Mouse (Mus musculus): ENCODE measurements around the gene Mrpl37. TPM values are rescaled to one million over a fixed set of nuclear protein-coding genes. Genes with fewer than 3 reads are reported as not detected.

The Mrpl37 gene
- polyA plus RNA-seq, 1 experiment from 2014 or later, result 110 TPM

DNA sequence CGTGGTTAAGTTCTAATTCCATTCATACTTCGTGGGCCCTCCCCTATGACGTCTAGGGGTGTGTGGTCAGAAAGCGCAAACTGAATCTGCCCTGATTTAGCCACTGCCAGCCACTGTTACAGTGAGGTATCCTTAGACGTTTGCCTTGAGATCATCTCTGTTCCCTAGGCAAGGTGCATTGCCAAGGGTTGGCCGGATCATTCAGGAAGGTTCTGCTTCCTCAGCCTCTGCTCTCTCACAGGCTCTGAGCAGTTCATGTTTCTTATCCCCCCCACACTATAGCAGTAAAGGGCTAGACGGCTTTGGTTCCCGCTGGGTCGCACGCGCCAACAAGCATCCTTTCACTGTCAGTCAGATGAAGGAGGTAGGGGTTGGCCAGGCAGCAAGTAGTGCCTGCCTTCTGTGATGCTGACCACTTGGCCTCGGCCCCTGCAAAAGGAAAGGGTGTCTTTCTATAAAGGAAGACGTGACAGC lies 54.6 kb downstream of the Mrpl37 start:
- no peak for ATAC-seq (ENCODE audit: insufficient number of reproducible peaks, insufficient read depth, low FRiP score, low read depth)
- peaks cover 8% of the 10 kb centered on the region; the same call in 1 of the 2 replicates for H3K36me3 ChIP-seq (ENCODE audit: control insufficient read depth, insufficient read depth, low read length)
- no peak overlapping the region for H3K4me3 ChIP-seq (ENCODE audit: low read depth, low read length)
- H3K9me3 ChIP-seq (ENCODE audit: control insufficient read depth, low read depth, low read length), result no peaks in the 10 kb centered on the region
- no peak overlapping the region for H3K4me2 ChIP-seq (replicated peaks; ENCODE audit: low read depth, low read length)
- H3K27me3 ChIP-seq (ENCODE audit: control insufficient read depth, insufficient read depth, low read length), result no peaks in the 10 kb centered on the region
- no peak overlapping the region for H3K27ac ChIP-seq (ENCODE audit: low read length)
- WGBS, result 73% methylated on average over 13 of the region's 13 CpGs
- H3K4me1 ChIP-seq (ENCODE audit: control insufficient read depth, insufficient read depth, low read length), result peaks cover 16% of the 10 kb centered on the region
- no peak overlapping the region for H3K9ac ChIP-seq (replicated peaks; ENCODE audit: low read depth, low read length)

DNA sequence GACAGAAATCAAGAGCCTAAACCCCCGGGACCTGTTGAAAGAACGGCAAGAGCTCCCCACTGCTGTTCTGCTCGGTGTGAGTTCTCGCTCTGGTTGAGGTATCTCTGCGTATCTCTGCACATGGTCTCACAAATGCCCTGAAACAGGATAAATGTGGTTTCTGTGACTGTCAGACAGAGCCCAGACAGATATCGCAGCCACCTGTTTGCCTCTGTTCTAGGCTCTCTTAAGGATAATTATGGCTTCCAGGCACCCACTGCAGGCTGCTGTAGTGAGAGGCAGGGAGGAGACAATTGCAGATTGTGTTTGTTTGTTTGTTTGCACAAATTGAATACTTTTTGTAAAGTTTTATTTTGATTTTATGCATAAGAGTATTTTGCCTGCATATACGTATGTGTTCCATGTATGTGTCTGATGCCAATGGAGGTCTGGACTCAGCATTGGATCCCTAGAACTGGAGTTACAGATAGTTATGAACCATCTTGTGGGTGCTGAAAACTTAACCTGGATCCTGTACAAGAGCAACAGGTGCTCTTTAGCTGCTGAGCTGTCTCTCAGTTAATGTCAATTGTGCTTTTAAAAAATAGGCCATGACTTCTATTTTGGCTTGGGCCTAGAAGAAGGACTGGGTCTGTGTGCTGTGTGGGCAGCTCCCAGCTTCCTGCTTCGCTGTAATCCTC lies 55.2 kb downstream of the Mrpl37 start:
- Histone ChIP-seq H3K4me1 (ENCODE audit: control insufficient read depth, insufficient read depth, low read length) (peaks cover 10% of the 10 kb centered on the region), H3K27ac (ENCODE audit: low read length) (no peak overlapping the region), H3K27me3 (ENCODE audit: control insufficient read depth, insufficient read depth, low read length) (no peaks in the 10 kb centered on the region), H3K9me3 (ENCODE audit: control insufficient read depth, low read depth, low read length) (no peaks in the 10 kb centered on the region), H3K4me2 (replicated peaks; ENCODE audit: low read depth, low read length) (no peak overlapping the region), H3K9ac (replicated peaks; ENCODE audit: low read depth, low read length) (no peak overlapping the region), H3K4me3 (ENCODE audit: low read depth, low read length) (no peak overlapping the region), H3K36me3 (ENCODE audit: control insufficient read depth, insufficient read depth, low read length) (peaks cover 8% of the 10 kb centered on the region; the same call in 1 of the 2 replicates)
- WGBS, result 78% methylated on average over 8 of the region's 8 CpGs
- no peak for ATAC-seq (ENCODE audit: insufficient number of reproducible peaks, insufficient read depth, low FRiP score, low read depth)

DNA sequence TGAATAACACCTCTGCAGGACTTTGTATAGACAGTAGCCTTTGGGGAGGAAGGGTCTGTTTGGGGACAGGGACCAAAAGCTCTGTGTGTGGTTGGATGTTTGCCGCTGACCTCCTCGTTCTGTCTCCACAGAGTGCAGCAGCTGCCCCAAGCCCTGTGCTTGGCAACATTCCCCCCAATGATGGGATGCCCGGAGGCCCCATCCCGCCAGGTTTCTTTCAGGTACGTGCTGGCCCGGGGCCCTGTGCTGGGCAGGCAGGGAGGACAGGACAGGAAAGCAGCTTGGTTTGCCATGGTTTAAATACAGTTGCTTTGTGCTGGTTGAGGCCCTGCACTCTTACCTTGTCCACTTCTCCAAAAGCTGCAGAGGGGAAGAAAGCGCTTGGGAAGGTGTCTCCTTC lies 57.1 kb downstream of the Mrpl37 start:
- Histone ChIP-seq H3K4me3 (ENCODE audit: low read depth, low read length) (no peak overlapping the region), H3K36me3 (ENCODE audit: control insufficient read depth, insufficient read depth, low read length) (peaks cover 8% of the 10 kb centered on the region; the same call in 1 of the 2 replicates)

DNA sequence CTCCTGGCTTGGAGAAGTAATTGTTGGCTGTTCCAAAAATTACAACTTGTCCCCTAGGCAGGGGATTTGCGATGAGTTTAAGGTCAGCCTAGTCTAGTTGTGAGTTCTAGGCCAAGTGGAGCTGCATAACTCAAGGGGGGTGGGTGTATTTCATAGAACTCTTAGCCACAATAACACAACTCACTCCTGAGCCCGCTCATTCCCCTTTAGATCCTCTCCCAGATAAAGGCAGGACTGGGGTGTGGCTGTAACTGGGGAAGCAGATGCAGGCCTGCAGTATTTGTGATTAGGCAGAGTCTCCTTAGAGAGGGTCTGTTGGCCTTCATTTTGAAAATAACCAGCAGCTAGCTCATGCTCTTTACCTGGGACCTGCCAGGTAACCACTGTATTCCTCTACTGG lies 58.5 kb downstream of the Mrpl37 start:
- H3K9me3 ChIP-seq (ENCODE audit: control insufficient read depth, low read depth, low read length), result no peaks in the 10 kb centered on the region
- no peak overlapping the region for H3K27ac ChIP-seq (ENCODE audit: low read length)
- 0 out of 2 replicates have a peak, but pooled peaks cover 6% of the 10 kb centered on the region for H3K4me1 ChIP-seq (ENCODE audit: control insufficient read depth, insufficient read depth, low read length)
- no peaks in the 10 kb centered on the region for H3K27me3 ChIP-seq (ENCODE audit: control insufficient read depth, insufficient read depth, low read length)
- ATAC-seq (ENCODE audit: insufficient number of reproducible peaks, insufficient read depth, low FRiP score, low read depth), result no peak
- H3K4me2 ChIP-seq (replicated peaks; ENCODE audit: low read depth, low read length), result no peak overlapping the region
- peaks cover 8% of the 10 kb centered on the region; the same call in 1 of the 2 replicates for H3K36me3 ChIP-seq (ENCODE audit: control insufficient read depth, insufficient read depth, low read length)
- 69% methylated on average over 2 of the region's 2 CpGs for WGBS
- H3K4me3 ChIP-seq (ENCODE audit: low read depth, low read length), result no peak overlapping the region
- H3K9ac ChIP-seq (replicated peaks; ENCODE audit: low read depth, low read length), result no peak overlapping the region

More for the DNA sequence above, 57.1 kb downstream of the Mrpl37 start:
- Histone ChIP-seq H3K4me2 (replicated peaks; ENCODE audit: low read depth, low read length) (no peak overlapping the region), H3K4me1 (ENCODE audit: control insufficient read depth, insufficient read depth, low read length) (0 out of 2 replicates have a peak, but pooled peaks cover 3% of the 10 kb centered on the region), H3K27me3 (ENCODE audit: control insufficient read depth, insufficient read depth, low read length) (no peaks in the 10 kb centered on the region), H3K9ac (replicated peaks; ENCODE audit: low read depth, low read length) (no peak overlapping the region), H3K9me3 (ENCODE audit: control insufficient read depth, low read depth, low read length) (no peaks in the 10 kb centered on the region), H3K27ac (ENCODE audit: low read length) (no peak overlapping the region)
- ATAC-seq (ENCODE audit: insufficient number of reproducible peaks, insufficient read depth, low FRiP score, low read depth), result no peak
- WGBS, result 89% methylated on average over 7 of the region's 7 CpGs

DNA sequence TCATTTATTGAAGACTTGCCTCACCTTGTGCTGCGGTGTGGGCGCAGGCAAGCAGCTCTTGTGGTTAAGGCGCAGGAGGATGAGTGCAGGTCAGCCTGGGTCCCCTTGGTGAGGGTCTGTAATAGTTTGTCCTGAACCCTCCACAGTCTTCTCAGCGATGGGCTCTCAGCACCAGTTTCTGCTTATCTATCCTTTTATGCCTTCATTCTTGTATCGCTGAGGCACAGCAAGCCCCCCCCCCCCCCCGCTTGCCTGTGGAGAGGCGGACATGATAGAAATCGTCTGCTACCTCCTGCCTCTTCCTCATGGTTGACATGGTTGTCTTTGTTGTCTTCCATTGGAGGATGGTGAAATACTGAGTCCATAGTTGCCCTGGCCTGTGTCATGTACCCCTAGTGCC lies 59.3 kb downstream of the Mrpl37 start:
- no peaks in the 10 kb centered on the region for H3K9me3 ChIP-seq (ENCODE audit: control insufficient read depth, low read depth, low read length)
- 0 out of 2 replicates have a peak, but pooled peaks cover 10% of the 10 kb centered on the region for H3K4me1 ChIP-seq (ENCODE audit: control insufficient read depth, insufficient read depth, low read length)
- no peak for ATAC-seq (ENCODE audit: insufficient number of reproducible peaks, insufficient read depth, low FRiP score, low read depth)
- H3K27me3 ChIP-seq (ENCODE audit: control insufficient read depth, insufficient read depth, low read length), result no peaks in the 10 kb centered on the region
- 93% methylated on average over 8 of the region's 8 CpGs for WGBS
- H3K4me2 ChIP-seq (replicated peaks; ENCODE audit: low read depth, low read length), result no peak overlapping the region
- no peak overlapping the region; the same call in 1 of the 2 replicates for H3K9ac ChIP-seq (replicated peaks; ENCODE audit: low read depth, low read length)
- no peak overlapping the region for H3K4me3 ChIP-seq (ENCODE audit: low read depth, low read length)
- H3K27ac ChIP-seq (ENCODE audit: low read length), result no peak overlapping the region
- peaks cover 8% of the 10 kb centered on the region; the same call in 1 of the 2 replicates for H3K36me3 ChIP-seq (ENCODE audit: control insufficient read depth, insufficient read depth, low read length)

DNA sequence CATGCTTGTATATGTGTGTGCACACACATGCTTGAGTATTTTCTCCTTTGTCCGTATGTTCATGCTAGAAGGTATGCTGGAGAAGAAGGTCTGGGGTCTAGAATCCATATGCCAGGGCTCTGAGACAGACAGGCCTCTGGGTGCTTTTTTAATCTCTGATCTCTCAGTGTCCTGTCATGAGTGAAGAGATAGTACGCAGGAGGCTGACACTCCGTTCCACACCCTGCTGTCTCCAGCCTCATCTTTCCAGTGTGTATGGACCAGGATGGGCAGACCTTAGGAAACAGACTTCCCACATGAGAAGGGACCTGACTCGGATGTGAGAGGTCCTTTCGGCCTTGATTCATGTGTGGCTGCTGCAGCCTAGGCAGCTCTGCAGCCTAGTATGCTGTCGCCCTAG lies 59.9 kb downstream of the Mrpl37 start:
- Histone ChIP-seq H3K4me1 (ENCODE audit: control insufficient read depth, insufficient read depth, low read length) (peaks cover 15% of the 10 kb centered on the region; the same call in 1 of the 2 replicates), H3K4me2 (replicated peaks; ENCODE audit: low read depth, low read length) (no peak overlapping the region), H3K36me3 (ENCODE audit: control insufficient read depth, insufficient read depth, low read length) (peaks cover 8% of the 10 kb centered on the region; the same call in 1 of the 2 replicates), H3K4me3 (ENCODE audit: low read depth, low read length) (no peak overlapping the region), H3K27me3 (ENCODE audit: control insufficient read depth, insufficient read depth, low read length) (no peaks in the 10 kb centered on the region), H3K9ac (replicated peaks; ENCODE audit: low read depth, low read length) (no peak overlapping the region; the same call in 1 of the 2 replicates), H3K9me3 (ENCODE audit: control insufficient read depth, low read depth, low read length) (no peaks in the 10 kb centered on the region), H3K27ac (ENCODE audit: low read length) (no peak overlapping the region)
- ATAC-seq (ENCODE audit: insufficient number of reproducible peaks, insufficient read depth, low FRiP score, low read depth), result no peak
- WGBS, result 89% methylated on average over 6 of the region's 6 CpGs

DNA sequence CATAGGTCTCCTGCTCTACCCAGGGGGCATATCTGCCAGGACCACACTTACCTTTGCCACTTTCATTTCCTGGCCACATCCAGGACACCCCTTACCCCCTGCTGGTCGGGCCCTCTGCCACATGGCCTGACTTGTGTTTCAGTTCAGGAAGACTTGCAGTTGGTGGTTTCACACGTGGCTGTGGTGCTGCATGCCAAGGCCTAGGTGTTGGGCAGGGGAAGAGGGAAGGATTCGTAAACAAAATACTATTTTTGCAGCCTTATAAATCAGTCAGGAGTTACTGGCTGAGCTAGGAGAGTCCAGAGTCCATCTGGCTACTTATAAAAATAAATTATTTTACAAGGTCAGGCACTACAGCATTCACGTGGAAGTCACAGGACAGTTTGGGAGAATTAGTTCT lies 60.4 kb downstream of the Mrpl37 start:
- H3K4me3 ChIP-seq (ENCODE audit: low read depth, low read length), result no peak overlapping the region
- no peak for ATAC-seq (ENCODE audit: insufficient number of reproducible peaks, insufficient read depth, low FRiP score, low read depth)

More for the DNA sequence above, 60.4 kb downstream of the Mrpl37 start:
- peaks cover 8% of the 10 kb centered on the region; the same call in 1 of the 2 replicates for H3K36me3 ChIP-seq (ENCODE audit: control insufficient read depth, insufficient read depth, low read length)
- no peak overlapping the region; the same call in 1 of the 2 replicates for H3K9ac ChIP-seq (replicated peaks; ENCODE audit: low read depth, low read length)
- no peak overlapping the region for H3K4me2 ChIP-seq (replicated peaks; ENCODE audit: low read depth, low read length)
- H3K27me3 ChIP-seq (ENCODE audit: control insufficient read depth, insufficient read depth, low read length), result no peaks in the 10 kb centered on the region
- peaks cover 21% of the 10 kb centered on the region for H3K4me1 ChIP-seq (ENCODE audit: control insufficient read depth, insufficient read depth, low read length)
- no peaks in the 10 kb centered on the region for H3K9me3 ChIP-seq (ENCODE audit: control insufficient read depth, low read depth, low read length)
- WGBS, result 66% methylated on average over 4 of the region's 4 CpGs
- no peak overlapping the region for H3K27ac ChIP-seq (ENCODE audit: low read length)
